Mouse (Mus musculus) ES-E14 (cell line): ENCODE measurements around the gene Ift122.

Experiments used
- CHD2 ChIP-seq: IDR thresholded peaks from 2 replicates; pipeline ENCODE4 v1.6.1; 2014; ENCODE audit warnings: mild to moderate bottlenecking, low read depth, low read length, inconsistent platforms
- ZC3H11A ChIP-seq: IDR thresholded peaks from 2 replicates; pipeline ENCODE4 v1.6.1; 2012; ENCODE audit warnings: low read depth, mild to moderate bottlenecking, inconsistent platforms, low read length, borderline replicate concordance
- ZNF384 ChIP-seq: IDR thresholded peaks from 2 replicates; pipeline ENCODE4 v1.6.1; 2012; ENCODE audit warnings: low read depth, low read length, inconsistent platforms

- TF ChIP-seq ZNF384 = no peak
- TF ChIP-seq CHD2 = no peak
- TF ChIP-seq ZC3H11A = no peak
Observed at GRCm38 (mm10) chr6:115807464-115808195, 45.6 kb upstream of the Ift122 start.
